Mouse (Mus musculus) bone marrow, adult 2 months (tissue): ENCODE measurements around the gene Sh2d1b1. TPM values are rescaled to one million over a fixed set of nuclear protein-coding genes. Genes with fewer than 3 reads are reported as not detected.

Experiments used
- H3K27ac ChIP-seq: fragments of 200-500 bp; 2 replicates; pipeline ENCODE4 v1.5.1; 2012; ENCODE audit warnings: low read depth, mild to moderate bottlenecking, control low read depth, inconsistent platforms, low read length; ENCODE audit not compliant: control insufficient read depth, poor library complexity, insufficient read depth
- H3K4me1 ChIP-seq: fragments of 200-500 bp; 2 replicates; pipeline ENCODE4 v1.6.1; 2011; ENCODE audit warnings: low read length; ENCODE audit not compliant: control insufficient read depth, insufficient read depth
- H3K4me3 ChIP-seq: fragments of 200-500 bp; replicated peaks from 2 replicates; pipeline ENCODE3; 2011; ENCODE audit warnings: mild to moderate bottlenecking, low read depth, low read length, control low read depth; ENCODE audit not compliant: control insufficient read depth
- CTCF ChIP-seq: fragments of 200-500 bp; IDR thresholded peaks from 2 replicates; pipeline ENCODE4 v1.5.1; 2011; ENCODE audit warnings: low read length, control low read depth; ENCODE audit not compliant: control insufficient read depth, insufficient read depth
- POLR2A ChIP-seq: fragments of 200-500 bp; IDR thresholded peaks from 2 replicates; pipeline ENCODE4 v1.6.1; 2011; ENCODE audit warnings: low read depth, mild to moderate bottlenecking, control low read depth, low read length, borderline replicate concordance; ENCODE audit not compliant: control insufficient read depth
- WGBS: fragments of 180-500 bp; shearing (Covaris S2); methylation state at CpG from one replicate; pipeline ENCODE4 v1.1.7; 2018; 5-methylcytosine and 5-hydroxymethylcytosine counted together
- polyA plus RNA-seq: library from polyadenylated mRNA; stranded (reverse); fragments of >200 nt; gene quantifications from 2 replicates; pipeline ENCODE4 v1.2.4, GENCODE M21; 2011; ENCODE audit warnings: low replicate concordance; ENCODE audit not compliant: missing spikeins, insufficient read depth, insufficient read length

Gene Sh2d1b1
- polyA plus RNA-seq, 1 experiment: 2.8 TPM

DNA sequence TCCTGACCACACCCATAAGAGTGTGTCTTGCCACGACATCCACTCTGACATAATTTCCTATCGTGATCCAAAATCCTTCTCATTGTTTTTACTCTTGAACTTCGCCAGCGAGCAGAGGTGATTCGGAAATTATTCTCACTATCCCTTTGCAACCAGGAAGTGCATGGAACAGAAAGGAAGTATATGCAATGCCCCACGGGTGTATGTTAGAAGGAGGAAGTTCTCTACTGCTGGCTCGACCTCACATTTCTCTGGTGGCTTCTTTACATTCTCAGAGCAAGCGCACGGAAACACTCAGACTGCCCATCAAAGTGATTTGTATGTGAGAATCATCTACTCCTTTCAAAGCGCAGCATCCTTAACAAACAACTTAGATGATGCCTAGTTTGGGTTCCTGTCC lies 27.9 kb downstream of the Sh2d1b1 start:
- 43% methylated on average over 10 of the region's 10 CpGs for WGBS
- H3K27ac ChIP-seq: peak overlapping the region; percentile 24; the same call in 1 of the 2 replicates

DNA sequence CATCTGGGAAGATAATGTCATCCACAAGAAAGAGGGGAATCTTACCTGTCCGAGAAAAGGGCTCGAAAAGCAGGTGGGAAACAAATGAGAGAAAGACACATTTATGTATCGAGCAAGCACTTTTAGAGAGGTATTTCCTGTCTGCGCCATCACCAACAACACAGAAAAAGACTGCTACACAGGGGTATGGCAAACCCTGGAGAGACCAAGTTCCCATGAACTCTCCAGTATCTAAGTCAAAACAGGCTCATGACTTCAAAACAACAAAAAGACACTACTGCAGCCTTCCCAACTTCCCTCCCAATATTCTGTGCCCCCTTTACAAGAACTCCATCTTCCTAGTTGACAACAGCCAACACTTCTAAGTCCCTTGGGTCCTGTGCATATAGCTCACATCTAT lies 29.1 kb downstream of the Sh2d1b1 start, which contains the start of gene Gm7694:
Gene Gm7694, minus strand, starts transcription at position 101 of the 400 bp plus-strand sequence.
- WGBS: 86% methylated on average over 4 of the region's 4 CpGs
- H3K4me1 ChIP-seq: no peaks in the 10 kb centered on the region; the same call in 1 of the 2 replicates
- H3K4me3 ChIP-seq: no peak within 1 kb of the TSS
- no peak for TF ChIP-seq CTCF
- no peak for TF ChIP-seq POLR2A
- no peak within 1 kb of the TSS for H3K27ac ChIP-seq

More for the DNA sequence above, 27.9 kb downstream of the Sh2d1b1 start:
- TF ChIP-seq CTCF (no peak), POLR2A (no peak)
- no peak overlapping the region for H3K4me3 ChIP-seq
- no peaks in the 10 kb centered on the region; the same call in 1 of the 2 replicates for H3K4me1 ChIP-seq

DNA sequence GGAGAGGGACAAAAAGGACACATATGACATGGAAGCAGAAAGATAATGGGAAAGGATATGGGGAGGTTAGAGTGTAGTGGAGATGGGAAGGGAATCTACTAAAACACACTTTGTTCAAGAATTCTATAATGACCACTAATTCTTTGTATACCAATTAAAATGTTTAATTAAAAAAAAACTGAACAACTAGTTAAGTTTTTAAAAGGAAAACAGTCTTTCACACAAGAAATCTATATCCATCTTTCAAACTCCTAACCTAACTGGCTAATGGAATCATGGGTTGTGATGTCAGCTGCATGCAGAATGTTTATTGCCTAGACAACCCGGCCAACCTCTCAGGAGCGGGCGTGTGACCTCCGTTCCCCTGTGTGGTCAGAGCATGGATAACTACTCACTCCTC lies 31.4 kb downstream of the Sh2d1b1 start, which contains the start of gene Spata46:
Gene Spata46, plus strand, starts transcription at position 301 of the 400 bp plus-strand sequence.
- WGBS: 88% methylated on average over 4 of the region's 4 CpGs
- H3K4me3 ChIP-seq: no peak within 1 kb of the TSS
- H3K27ac ChIP-seq: no peak within 1 kb of the TSS
- TF ChIP-seq CTCF (no peak), POLR2A (no peak)
- no peaks in the 10 kb centered on the region; the same call in 1 of the 2 replicates for H3K4me1 ChIP-seq

DNA sequence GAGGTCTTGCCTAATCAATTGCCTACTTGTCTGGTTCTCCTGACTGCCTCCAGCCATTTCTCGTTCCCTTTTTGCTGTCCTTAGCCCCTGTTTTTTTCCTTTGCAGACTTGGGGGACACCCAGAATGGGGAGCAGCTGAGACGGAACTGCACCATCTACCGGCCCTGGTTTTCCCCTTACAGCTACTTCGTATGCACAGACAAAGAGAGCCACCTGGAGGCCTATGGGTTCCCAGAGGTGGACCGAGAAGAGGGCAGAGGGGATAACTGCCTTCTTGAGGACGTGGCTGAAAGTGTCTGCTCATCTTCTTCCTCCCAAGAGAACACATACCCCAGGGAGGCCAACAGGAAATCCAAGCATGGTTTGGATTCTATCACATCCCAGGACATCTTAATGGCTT lies 34.3 kb downstream of the Sh2d1b1 start:
- 71% methylated on average over 6 of the region's 6 CpGs for WGBS
- TF ChIP-seq POLR2A (no peak), CTCF (no peak)

DNA sequence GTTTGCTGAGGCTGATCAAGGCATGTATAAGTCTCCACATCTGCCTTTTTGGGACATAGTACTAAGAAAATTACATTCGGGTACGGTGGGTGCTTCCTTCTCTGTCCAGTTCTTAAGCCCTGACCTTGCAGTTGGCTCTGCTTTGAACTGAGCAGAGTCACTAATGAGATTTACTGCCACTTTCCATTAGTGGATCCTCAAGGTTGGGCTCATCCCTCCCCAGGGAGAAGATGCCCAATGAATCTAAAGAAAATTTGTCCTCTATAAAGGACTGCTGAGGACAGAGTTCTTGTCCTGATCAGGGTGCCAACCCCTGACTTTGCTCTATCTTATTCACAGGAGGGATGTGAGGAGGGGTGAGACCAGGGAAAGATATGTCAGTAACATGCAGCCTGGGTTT lies 44.9 kb downstream of the Sh2d1b1 start:
- Histone ChIP-seq H3K4me3 (no peak overlapping the region), H3K4me1 (no peaks in the 10 kb centered on the region), H3K27ac (no peak overlapping the region)
- WGBS: 93% methylated on average over 2 of the region's 2 CpGs
- TF ChIP-seq POLR2A (no peak), CTCF (no peak)

More for the DNA sequence above, 34.3 kb downstream of the Sh2d1b1 start:
- Histone ChIP-seq H3K4me1 (no peaks in the 10 kb centered on the region), H3K4me3 (no peak overlapping the region), H3K27ac (no peak overlapping the region)

DNA sequence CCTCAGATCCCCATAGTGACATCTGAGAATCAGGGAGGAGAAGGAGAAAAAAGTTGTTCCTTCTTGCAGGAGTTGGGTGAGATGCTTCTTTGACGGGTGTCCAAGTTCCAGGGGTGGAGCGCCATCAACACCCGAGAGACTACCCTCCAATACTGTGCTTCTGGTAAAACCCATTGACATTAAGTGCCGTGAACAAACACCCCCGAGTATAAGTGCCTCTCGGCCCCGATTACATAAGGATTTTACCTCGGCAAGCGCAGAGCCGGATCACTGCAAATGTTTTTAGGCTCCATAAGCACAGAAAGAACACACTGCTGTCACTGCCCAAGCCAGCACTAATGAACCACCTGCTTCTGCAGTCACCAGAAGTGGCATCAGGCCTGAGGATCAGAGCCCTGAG lies 45.9 kb downstream of the Sh2d1b1 start:
- Histone ChIP-seq H3K27ac (no peak overlapping the region), H3K4me1 (no peaks in the 10 kb centered on the region), H3K4me3 (no peak overlapping the region)
- 83% methylated on average over 10 of the region's 10 CpGs for WGBS
- TF ChIP-seq CTCF (no peak), POLR2A (no peak)

DNA sequence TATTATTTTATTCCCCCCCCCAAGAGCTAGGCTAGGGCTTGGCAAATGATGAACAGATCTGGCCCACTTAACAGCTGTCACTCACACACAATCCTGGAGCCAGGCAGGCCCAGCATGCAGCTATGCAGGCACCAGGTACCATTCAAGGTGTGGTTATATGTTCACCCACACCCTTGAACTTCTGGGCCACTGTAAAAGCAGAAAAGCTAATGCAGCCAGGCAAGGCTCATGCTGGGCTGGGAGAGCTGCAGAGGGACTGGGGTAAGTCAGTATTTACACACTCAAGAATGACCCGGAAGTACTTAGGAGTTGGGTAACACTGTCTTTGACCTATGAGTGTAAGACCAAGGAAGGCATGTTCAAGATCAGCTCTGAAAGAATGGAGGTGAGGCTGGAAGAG lies 47.2 kb downstream of the Sh2d1b1 start:
- no peak overlapping the region for H3K27ac ChIP-seq
- 86% methylated on average over 1 of the region's 1 CpGs for WGBS
- H3K4me3 ChIP-seq: no peak overlapping the region
- TF ChIP-seq CTCF: no peak
- no peaks in the 10 kb centered on the region for H3K4me1 ChIP-seq

DNA sequence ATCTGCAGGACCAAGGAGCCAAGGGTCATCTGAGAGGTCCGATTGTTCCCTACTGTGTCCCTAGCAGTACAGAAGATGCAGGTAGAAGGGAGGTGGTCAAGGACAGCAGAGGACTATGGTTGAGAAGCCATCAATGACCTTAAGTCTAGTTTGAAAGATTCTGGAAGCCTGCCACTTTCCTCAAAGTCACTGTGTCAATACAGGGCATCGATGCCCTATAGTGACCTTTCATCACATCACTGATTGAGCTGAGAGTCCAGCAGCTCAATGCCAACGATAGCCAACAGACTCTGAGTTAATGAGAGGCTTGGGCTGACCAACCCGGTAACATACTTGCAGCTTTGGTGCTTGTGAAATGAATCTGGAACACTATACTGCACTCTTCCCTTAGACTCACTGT lies 48.2 kb downstream of the Sh2d1b1 start:
- 79% methylated on average over 4 of the region's 4 CpGs for WGBS
- H3K4me1 ChIP-seq: no peaks in the 10 kb centered on the region
- H3K27ac ChIP-seq: no peak overlapping the region
- H3K4me3 ChIP-seq: no peak overlapping the region
- TF ChIP-seq CTCF (no peak), POLR2A (no peak)

DNA sequence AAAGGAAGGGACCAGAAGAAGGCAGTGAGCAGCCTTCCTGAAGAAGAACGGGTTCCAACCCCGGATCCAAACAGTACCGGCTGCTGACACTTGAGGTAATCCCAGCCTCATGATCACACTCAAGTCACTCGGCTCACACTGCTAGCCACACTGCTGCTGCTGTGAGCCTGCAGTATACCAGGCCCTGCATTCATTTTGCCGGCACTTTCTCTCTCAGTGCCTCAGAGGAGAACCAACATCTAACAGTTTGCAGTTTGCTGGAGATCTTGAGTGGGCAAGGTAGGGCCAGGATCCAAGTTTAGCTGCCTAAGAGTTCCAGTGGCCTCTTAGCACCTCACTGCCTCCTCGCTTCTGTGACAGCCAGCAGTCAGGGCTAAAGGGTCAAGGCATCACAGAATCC lies 54.8 kb downstream of the Sh2d1b1 start:
- WGBS: 87% methylated on average over 6 of the region's 6 CpGs

More for the DNA sequence above, 54.8 kb downstream of the Sh2d1b1 start:
- H3K27ac ChIP-seq: no peak overlapping the region
- no peaks in the 10 kb centered on the region for H3K4me1 ChIP-seq
- no peak overlapping the region for H3K4me3 ChIP-seq
- TF ChIP-seq POLR2A (no peak), CTCF (no peak)
